In genomic region chr6:5633036-5633708, GRCm38 (mm10) we compare ENCODE assay signal across 8 mouse cellular contexts.
A peak's percentile ranks its signal among the peaks of the same experiment; 100 is the strongest.
DNase-seq lines count a peak whose midpoint lies in the region; ATAC-seq and TF ChIP-seq lines count a peak whose summit lies in the region.

No protein-coding gene starts in this region.

- H3K9me3 ChIP-seq in midbrain, embryonic 16.5 days (replicated peaks; ENCODE audit: control insufficient read depth, low read length, poor library complexity, severe bottlenecking), result no peaks in the 10 kb centered on the region

- H3K36me3 ChIP-seq in spleen, adult 2 months (ENCODE audit: control insufficient read depth, insufficient read depth, low read length), result no peaks in the 10 kb centered on the region
- H3K36me3 ChIP-seq in midbrain, embryonic 16.5 days (ENCODE audit: control insufficient read depth, insufficient read depth, low read length), result no peaks in the 10 kb centered on the region

- TF ChIP-seq POLR2A in spleen, adult 2 months (IDR thresholded peaks at IDR 0.05; ENCODE audit: low read depth, low read length), result no peak

- no peak overlapping the region for H3K9ac ChIP-seq in midbrain, embryonic 16.5 days (ENCODE audit: low read depth, low read length)

- H3K27ac ChIP-seq in spleen, adult 2 months (ENCODE audit: insufficient read depth, low read length), result no peak overlapping the region
- no peak overlapping the region for H3K27ac ChIP-seq in midbrain, embryonic 16.5 days (ENCODE audit: low read length)

- no peaks in the 10 kb centered on the region for H3K4me1 ChIP-seq in spleen, adult 2 months (ENCODE audit: control insufficient read depth, insufficient read depth, insufficient read length)
- H3K4me1 ChIP-seq in midbrain, embryonic 16.5 days (ENCODE audit: control insufficient read depth, insufficient read depth, low read length), result no peaks in the 10 kb centered on the region

- intact Hi-C loops in left cerebral cortex, postnatal 36 days (cut with DNase I), result no loop called here

- peak; percentile 12; the same call in 1 of the 2 replicates for TF ChIP-seq CTCF in spleen, adult 2 months (IDR thresholded peaks at IDR 0.05; ENCODE audit: extremely low read depth, insufficient read depth, insufficient read length, insufficient replicate concordance)

- peak; percentile 81 for ATAC-seq in midbrain, embryonic 16.5 days

- WGBS in spleen, adult 2 months, result 23% methylated on average over 10 of the region's 10 CpGs
- 23% methylated on average over 10 of the region's 10 CpGs for WGBS in midbrain, embryonic 16.5 days

- no peak overlapping the region for H3K4me3 ChIP-seq in spleen, adult 2 months (ENCODE audit: extremely low read depth, insufficient read depth, insufficient read length)
- no peak overlapping the region for H3K4me3 ChIP-seq in midbrain, embryonic 16.5 days (ENCODE audit: low read depth, low read length)

- DNase-seq in spleen, adult 2 months (ENCODE audit: low read depth in 1 of 2, low spot score in 2 of 2), result no peak
- DNase-seq in spleen, postnatal 36 days (ENCODE audit: low spot score in 2 of 2), result no peak
- DNase-seq in cerebellum, postnatal 14 days, result peak; percentile 77 to 83
- peak; percentile 66 for DNase-seq in gastrocnemius, postnatal 10 days
- peak; percentile 62 for DNase-seq in kidney, adult 11 months
- peak; percentile 38 to 49 for DNase-seq in left cerebral cortex, postnatal 36 days (ENCODE audit: low spot score in 2 of 2)
- DNase-seq in thymus, postnatal 14 days, result peak; percentile 10

- H3K27me3 ChIP-seq in spleen, adult 2 months (ENCODE audit: control insufficient read depth, insufficient read depth, low read length), result no peaks in the 10 kb centered on the region
- H3K27me3 ChIP-seq in midbrain, embryonic 16.5 days (ENCODE audit: control insufficient read depth, insufficient read depth, low read depth, low read length), result no peaks in the 10 kb centered on the region

- peak overlapping the region; percentile 16; the same call in 1 of the 2 replicates for H3K4me2 ChIP-seq in midbrain, embryonic 16.5 days (ENCODE audit: low read length)

Comparison
In these comparisons a context has a peak if more than half of its experiments do, and no peak if none do; other contexts are left out.
1. DNase-seq: peak in cerebellum, postnatal 14 days (2 of 2), gastrocnemius, postnatal 10 days (single experiment), kidney, adult 11 months (single experiment), left cerebral cortex, postnatal 36 days (2 of 2) and thymus, postnatal 14 days (single experiment); none in spleen, adult 2 months (0 of 2) and spleen, postnatal 36 days (0 of 2).